Mouse (Mus musculus) lung, adult 2 months (tissue): ENCODE results near the gene Thsd4. TPM values are rescaled to one million over a fixed set of nuclear protein-coding genes. Genes with fewer than 3 reads are reported as not detected.

Source experiments
- DNase-seq: peaks from one replicate; pipeline ENCODE4 v3.0.0; 2022
- H3K4me1 ChIP-seq: fragments of 200-500 bp; 2 replicates; pipeline ENCODE4 v1.6.1; 2011; ENCODE audit warnings: low read length; ENCODE audit not compliant: control insufficient read depth, insufficient read depth
- H3K4me3 ChIP-seq: fragments of 200-500 bp; replicated peaks from 2 replicates; pipeline ENCODE3; 2011; ENCODE audit warnings: low read depth, mild to moderate bottlenecking, control low read depth, low read length; ENCODE audit errors: extremely low read depth
- CTCF ChIP-seq: fragments of 200-500 bp; IDR thresholded peaks from 2 replicates; pipeline ENCODE4 v1.5.1; 2011; ENCODE audit warnings: mild to moderate bottlenecking, low read length, control low read depth; ENCODE audit not compliant: insufficient read depth
- POLR2A ChIP-seq: fragments of 200-500 bp; IDR thresholded peaks from 2 replicates; pipeline ENCODE4 v1.6.1; 2011; ENCODE audit warnings: low read depth, mild to moderate bottlenecking, control low read depth, low read length, borderline replicate concordance; ENCODE audit errors: extremely low read depth
- WGBS: fragments of 180-500 bp; shearing (Covaris S2); methylation state at CpG from one replicate; pipeline ENCODE4 v1.1.7; 2018; 5-methylcytosine and 5-hydroxymethylcytosine counted together
- polyA plus RNA-seq: library from polyadenylated mRNA; depleted of rRNA; stranded (reverse); fragments of >200 nt; gene quantifications from 2 replicates; pipeline ENCODE4 v1.2.3, GENCODE M21; 2012

Thsd4 gene
- polyA plus RNA-seq, 1 experiment, result 27.2 TPM

DNA sequence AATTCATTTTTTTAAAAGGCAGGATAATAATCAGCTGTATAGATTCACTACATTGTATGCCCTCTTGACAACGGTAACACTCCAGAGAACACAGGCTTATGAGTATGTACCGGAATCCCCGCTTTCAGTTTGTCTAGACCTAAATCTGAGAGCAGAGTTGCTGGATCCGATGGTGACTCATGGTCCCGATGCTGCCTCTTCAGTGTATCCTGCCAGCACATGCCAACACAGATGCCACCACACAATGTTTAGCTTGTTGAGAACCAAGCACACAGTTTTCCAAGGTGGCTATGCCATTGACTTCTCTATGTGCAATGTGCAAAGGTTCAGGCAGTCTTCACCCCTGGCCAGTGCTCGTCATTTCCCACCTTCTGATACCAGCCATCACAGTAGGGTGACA, 378.0 kb downstream of the Thsd4 start:
- Histone ChIP-seq H3K4me3 (no peak overlapping the region), H3K4me1 (no peaks in the 10 kb centered on the region)
- WGBS, result 93% methylated on average over 6 of the region's 6 CpGs
- DNase-seq, result no peak
- TF ChIP-seq CTCF (no peak), POLR2A (no peak)

DNA sequence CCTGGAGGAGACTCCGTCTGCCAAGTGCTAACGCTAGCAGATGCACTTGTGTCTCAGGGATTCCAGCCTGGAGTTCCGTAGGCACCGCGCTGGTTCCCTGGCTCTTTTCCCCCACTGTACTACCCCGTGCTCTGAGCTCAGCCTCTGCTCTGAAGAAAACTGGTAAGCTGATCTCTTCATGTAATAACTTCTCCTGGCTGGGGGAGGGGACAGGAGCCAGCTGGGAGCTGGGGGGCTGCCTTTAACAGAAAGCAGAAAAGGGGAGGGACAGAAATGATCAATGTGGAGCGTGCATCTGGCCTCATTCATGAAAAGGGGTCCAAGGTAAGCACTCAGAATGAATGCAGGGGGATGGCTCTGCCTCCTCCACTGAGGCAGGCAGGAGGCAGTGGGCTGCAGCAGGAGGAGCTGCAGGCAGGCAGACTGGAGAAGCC, 380.7 kb downstream of the Thsd4 start:
- WGBS, result 50% methylated on average over 7 of the region's 7 CpGs
- DNase-seq, result no peak
- Histone ChIP-seq H3K4me1 (no peaks in the 10 kb centered on the region), H3K4me3 (no peak overlapping the region)
- TF ChIP-seq CTCF, result no peak
- TF ChIP-seq POLR2A, result no peak

DNA sequence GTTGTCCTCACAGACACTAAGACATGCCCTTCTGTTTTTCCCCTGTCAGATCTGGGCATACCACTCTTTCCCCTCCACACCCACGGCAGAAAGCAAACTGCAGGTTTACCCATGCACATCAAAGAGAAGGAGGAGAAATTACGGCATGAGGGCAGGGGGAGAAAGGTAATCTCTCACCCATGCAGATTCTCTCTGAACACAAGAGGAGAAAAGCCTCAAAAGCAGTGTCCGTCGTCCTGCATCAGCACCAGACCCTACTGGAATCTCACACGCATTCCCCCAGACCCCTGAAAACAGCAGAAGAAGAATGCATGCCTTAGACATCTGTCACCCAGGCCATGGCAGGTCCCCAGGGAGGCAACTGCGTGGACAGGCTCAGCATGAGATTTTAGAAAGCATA, 381.4 kb downstream of the Thsd4 start:
- Histone ChIP-seq H3K4me3 (no peak overlapping the region), H3K4me1 (no peaks in the 10 kb centered on the region)
- WGBS, result 62% methylated on average over 6 of the region's 6 CpGs
- TF ChIP-seq POLR2A (no peak), CTCF (no peak)
- no peak for DNase-seq

DNA sequence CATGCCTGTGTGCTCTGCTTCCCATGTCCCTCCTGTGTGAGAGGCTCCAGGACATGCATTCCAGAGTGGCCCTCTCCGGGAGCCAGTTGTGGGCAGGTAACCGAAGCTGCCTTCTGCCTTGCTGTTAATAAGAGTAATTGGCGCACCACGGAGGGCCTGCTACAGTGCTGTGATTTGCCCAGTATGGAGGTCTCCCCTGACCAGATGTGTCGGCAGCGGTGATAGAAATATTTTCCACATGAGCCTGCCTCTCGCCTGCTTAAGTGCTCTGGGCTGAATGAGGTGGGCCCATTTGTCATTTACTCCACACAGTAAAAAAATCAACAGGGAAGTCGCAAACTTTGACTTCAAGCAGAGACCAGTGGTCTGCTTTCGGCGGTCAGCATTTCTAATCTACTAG, 382.4 kb downstream of the Thsd4 start:
- WGBS, result 68% methylated on average over 10 of the region's 10 CpGs
- TF ChIP-seq POLR2A, result no peak
- TF ChIP-seq CTCF, result no peak
- Histone ChIP-seq H3K4me1 (no peaks in the 10 kb centered on the region), H3K4me3 (no peak overlapping the region)
- DNase-seq, result no peak

DNA sequence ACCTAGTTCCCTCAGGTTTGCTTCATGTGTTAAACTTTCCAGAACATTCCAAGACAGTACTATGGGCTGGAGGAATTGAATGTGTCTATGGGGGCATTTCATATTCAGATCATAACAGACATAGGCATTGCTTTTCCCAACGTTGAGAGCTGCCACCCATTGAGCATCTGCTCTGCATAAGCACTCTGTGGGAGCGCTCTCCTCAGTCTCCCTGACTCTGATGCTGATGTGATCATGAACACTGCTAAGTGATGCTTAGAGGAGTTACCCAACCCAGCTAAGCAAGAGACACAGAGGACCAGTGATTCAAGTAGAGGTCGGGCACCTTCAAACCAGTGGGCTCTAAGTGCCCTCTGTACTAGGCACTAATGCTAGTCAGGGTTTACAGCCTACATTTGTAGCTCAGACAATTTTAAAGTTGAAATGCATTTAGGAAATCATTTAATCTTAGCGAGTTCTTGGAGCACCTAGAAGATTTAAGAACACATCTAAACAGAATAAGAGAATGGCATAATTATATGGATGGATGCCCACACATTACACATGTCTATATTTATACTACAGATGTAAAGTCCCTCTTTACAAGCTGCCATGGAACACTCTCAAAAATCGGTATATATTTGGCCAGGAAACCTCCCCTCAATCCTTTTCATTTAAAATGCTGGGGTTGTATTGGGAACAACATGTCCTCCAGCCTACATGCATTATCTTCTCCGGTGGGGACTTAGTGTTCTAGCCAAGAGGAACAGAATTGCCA, 392.4 kb downstream of the Thsd4 start:
- TF ChIP-seq CTCF (no peak), POLR2A (no peak)
- Histone ChIP-seq H3K4me1 (no peaks in the 10 kb centered on the region), H3K4me3 (no peak overlapping the region)
- 83% methylated on average over 6 of the region's 6 CpGs for whole genome bisulfite sequencing
- no peak for DNase-seq

DNA sequence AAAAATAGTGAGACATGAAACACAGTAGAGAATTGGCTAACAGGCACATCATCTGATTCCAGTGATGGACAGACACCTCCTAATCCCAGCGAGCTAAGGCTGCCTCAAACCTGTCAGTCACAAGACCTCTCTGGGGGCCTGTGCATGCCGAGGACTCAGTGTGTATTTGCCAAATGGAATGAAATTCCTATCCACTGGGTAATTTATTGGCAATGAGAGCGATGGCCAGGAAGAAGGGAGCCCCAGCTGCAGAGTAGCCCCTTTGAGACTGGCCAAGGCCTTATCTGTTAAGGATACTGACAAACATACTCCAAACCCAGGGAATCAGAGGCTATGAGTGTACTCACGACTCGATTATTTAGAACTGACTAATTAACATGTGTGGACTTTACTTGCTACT, 394.9 kb downstream of the Thsd4 start:
- WGBS, result 44% methylated on average over 5 of the region's 5 CpGs
- TF ChIP-seq CTCF, result no peak
- no peak for TF ChIP-seq POLR2A
- H3K4me1 ChIP-seq, result no peaks in the 10 kb centered on the region
- DNase-seq, result no peak
- H3K4me3 ChIP-seq, result no peak overlapping the region

DNA sequence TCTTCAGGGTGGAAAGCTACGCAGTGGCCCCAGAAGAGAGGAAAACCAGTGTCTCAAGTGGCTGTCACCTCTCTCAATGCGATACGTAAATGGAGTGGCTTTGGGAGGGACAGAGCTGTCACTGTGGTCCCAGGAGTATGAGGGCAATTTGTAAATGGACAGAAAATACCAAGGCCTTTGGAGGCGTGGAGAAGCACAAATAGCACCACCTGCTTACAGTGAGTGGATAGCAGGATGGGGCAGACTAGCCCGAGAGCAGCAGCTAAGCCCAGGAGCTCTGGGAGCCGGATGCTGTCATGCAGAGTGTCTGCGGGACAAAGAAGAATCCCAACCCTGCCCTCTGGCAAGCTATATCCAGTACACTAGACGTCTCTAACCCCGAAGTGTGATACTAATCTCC, 397.7 kb downstream of the Thsd4 start:
- TF ChIP-seq CTCF, result no peak
- TF ChIP-seq POLR2A, result no peak
- WGBS, result 77% methylated on average over 9 of the region's 9 CpGs
- Histone ChIP-seq H3K4me1 (no peaks in the 10 kb centered on the region), H3K4me3 (no peak overlapping the region)
- DNase-seq, result no peak

DNA sequence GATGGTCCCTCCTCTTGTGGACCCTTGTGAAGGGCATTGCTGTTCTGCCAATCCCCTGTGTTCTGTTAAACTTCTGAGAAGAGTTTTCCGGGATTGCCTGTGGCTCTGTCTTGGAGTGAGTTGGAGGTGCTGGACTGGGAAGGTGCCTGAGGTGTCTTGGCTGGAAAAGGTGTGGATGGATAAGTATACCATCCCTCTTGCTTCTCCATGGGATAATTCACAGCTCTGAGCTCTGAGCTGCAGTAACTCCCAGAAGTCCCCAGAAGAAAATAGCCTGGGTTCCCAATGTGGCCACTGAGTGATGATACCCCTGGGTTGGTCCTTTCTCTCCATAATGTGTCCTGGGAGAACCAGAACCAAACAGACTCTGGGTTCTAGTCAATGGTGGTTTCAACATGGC, 398.8 kb downstream of the Thsd4 start:
- DNase-seq, result no peak
- TF ChIP-seq CTCF, result no peak
- no peak for TF ChIP-seq POLR2A
- Histone ChIP-seq H3K4me3 (no peak overlapping the region), H3K4me1 (no peaks in the 10 kb centered on the region)
- 88% methylated on average over 1 of the region's 1 CpGs for WGBS

DNA sequence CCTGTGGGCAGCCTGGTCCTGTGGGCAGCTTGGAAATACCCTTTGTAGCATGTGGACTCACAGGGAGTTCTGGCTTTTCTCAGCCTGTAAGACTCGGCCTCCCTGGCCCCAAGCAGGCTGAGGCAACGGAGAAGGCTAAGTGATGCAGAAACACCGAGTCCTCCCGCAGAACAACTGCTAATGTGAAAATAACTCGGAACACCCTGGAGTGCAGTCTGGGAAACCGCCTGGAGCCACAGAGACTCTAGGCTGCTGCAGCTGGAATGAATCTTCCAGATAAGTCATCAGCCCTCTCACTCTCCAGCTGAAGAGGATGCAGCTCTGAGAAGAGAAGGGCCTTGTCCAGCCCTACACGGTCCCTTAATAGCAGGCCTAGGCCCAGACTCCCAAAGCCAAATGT, 402.0 kb downstream of the Thsd4 start:
- DNase-seq, result no peak
- 70% methylated on average over 7 of the region's 7 CpGs for WGBS
- Histone ChIP-seq H3K4me3 (no peak overlapping the region), H3K4me1 (no peaks in the 10 kb centered on the region)
- no peak for TF ChIP-seq CTCF
- TF ChIP-seq POLR2A, result no peak

DNA sequence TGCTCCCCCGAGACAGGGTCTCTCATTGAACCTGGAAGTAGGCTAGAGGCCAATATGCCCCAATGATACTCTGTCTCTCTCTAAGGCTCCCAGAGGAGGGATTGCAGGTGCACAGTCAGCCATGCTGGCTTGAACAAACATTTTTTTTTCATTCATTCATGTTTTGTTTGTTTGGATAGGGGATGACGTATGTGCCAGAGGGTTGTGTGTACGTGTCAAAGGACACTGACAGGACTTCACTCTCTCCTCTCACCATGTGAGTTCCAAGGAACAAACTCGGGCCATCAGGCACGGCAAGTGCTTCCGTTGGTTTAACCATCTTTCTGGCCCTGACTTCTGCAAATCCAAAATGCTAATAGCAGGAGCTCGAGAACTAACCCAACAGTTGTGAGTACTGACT, 404.0 kb downstream of the Thsd4 start:
- H3K4me1 ChIP-seq, result no peaks in the 10 kb centered on the region
- WGBS, result 53% methylated on average over 7 of the region's 7 CpGs
- TF ChIP-seq POLR2A, result no peak
- no peak for TF ChIP-seq CTCF
- no peak for DNase-seq
- no peak overlapping the region for H3K4me3 ChIP-seq

DNA sequence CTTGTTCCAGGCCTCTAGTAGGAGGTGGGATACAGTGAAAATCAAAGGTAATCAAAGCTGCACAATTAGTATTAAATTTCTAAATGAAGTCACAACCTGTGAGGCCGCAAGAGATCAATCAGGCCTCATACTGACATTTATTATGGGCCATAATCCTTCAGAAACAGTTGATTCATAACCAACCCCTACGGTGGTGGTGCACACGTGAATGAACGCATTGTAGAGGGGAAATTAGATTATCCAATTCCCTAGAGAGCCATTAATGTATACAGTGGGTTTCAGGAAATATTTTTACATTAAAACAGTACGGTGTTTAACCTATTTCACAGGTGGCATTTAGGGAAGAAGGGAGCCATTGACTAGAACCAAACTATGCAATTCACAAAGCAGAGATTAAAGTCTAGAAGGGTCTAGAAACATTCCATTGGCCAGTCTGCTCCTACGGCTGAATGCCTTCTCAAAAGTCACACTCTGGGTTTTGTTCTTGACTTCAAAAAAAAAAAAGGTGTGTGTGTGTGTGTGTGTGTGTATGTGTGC, 406.1 kb downstream of the Thsd4 start:
- no peak for DNase-seq
- WGBS, result 80% methylated on average over 6 of the region's 6 CpGs
- Histone ChIP-seq H3K4me3 (no peak overlapping the region), H3K4me1 (no peaks in the 10 kb centered on the region)
- TF ChIP-seq POLR2A, result no peak
- no peak for TF ChIP-seq CTCF
